Mouse (Mus musculus) adipocyte (in vitro differentiated cells): Measurements from ENCODE around the gene Gm6169.
"Not testable (repeated sequence)": the region's sequence is repeated elsewhere in the genome, so short reads cannot be mapped to it uniquely, and the experiment has no call there.

Source experiments
- DNase-seq: peaks from one replicate; pipeline ENCODE4 v3.0.0-alpha.2; 2016; ENCODE audit warnings: low spot score

Gene Gm6169

GRCm38 (mm10) chr13:97099187-97099852 is at the start of gene Gm6169:
TSS of gene Gm6169 (minus strand) at chr13:97099237.
- DNase-seq, result peak; percentile 71

GRCm38 (mm10) chr13:97145834-97146233 is 46.8 kb upstream of the Gm6169 start:
- peak; percentile 50 for DNase-seq

DNA sequence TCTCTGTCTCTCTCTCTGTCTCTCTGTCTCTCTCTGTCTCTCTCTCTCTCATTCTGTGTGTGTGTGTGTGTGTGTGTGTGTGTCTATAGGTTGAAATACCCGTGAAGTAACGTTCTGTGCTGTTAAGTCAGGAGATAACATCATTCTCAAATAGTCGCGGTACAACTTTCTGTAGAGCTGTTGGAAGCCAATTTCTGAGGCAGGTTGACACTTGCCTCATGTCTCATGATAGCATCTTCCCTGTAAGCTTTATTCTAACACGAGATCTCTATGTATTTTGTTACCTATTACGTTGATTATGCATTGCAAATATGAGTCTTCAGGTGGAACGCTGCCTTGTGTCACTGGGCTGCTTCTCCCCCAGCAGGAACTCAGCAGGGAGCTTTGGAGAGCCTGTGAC is 43.3 kb upstream of the Gm6169 start:
- DNase-seq, result no peak

DNA sequence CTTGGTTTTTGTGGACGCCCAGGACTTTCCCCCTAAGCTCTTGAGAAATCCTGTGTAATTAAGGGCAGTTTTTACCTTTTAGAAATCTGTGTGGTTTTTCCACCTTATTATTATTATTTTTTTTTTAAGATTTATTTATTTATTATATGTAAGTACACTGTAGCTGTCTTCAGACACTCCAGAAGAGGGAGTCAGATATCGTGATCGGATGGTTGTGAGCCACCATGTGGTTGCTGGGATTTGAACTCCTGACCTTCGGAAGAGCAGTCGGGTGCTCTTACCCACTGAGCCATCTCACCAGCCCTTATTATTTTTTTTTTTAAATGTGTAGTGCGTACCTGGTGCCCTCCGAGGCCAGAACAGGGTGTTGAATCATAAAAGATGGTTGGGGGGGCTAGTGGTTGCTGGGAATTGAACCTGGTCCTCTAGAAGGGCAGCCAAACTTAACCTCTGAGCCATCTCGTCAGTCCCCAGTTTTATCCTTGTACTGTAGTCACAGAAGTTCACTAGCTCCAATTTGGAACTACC is 39.4 kb upstream of the Gm6169 start:
- not testable (repeated sequence) for DNase-seq

DNA sequence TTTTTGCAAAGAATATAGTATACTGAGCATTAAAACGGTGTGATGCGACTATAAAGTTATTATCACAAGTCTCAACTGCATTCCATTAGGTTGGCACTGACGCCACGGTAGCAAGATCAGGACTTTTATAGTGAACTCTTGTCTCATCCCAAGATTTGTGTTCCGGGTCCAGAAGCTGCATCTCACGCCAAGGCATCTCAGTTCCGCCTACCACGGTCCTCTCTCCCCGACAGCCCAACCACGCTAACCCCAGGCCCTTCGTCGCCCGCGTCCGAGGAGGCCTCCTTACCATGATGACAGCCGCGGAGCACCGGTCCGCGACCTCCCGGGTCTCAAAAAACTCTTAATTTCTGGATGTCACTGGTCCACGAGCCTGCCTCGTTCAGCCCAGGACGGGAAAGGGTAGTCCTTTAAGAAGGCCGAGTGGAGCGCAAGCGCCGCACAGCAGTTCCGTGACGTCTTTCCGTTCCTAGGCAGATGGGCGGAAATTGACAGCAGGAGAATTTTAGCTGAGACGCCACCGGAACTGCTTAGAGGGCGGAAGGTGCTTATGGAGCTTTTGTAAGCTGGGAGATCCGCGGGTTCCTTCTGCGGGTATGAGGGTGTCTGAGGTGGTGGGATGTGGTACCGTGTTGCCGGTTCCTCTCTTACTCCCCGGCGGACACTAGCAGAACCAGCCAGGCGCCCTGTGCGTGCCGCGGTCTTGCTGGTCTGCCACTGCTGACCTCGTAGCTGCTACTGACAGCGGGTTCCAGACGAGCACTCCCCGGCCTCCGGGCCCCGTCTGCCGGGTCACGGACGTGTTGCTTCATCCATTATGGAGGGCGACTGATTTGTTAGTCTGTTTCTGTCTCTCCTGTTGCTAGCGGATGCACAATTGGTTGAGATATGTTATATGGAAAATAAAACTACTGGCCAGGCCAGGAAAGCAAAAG is 38.7 kb upstream of the Gm6169 start, which contains the start of the genes Gfm2 and Nsa2:
Gene Gfm2 (plus strand): TSS at position 472 of the 935 bp plus-strand sequence.
Gene Nsa2 (minus strand): TSS at position 472 of the 935 bp plus-strand sequence.
- DNase-seq, result peak; percentile 95

DNA sequence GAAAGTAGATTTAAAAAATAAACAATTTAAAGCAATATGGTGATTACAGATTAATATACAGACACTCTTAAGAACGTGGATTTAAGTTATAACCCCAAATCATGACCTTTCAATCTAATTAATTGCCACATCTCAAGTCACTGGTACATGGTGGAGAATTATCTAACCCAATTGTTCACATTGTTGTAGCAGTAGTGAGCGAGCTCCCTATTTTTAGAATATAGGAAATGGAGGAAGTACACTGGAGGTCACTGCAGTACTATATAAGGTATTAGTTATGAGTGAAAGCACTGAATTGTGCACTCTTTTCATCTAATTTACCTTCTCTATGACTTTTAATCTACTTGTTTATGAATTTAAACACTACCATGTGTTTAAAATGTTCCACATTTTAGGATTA is 31.4 kb upstream of the Gm6169 start:
- not testable (repeated sequence) for DNase-seq

- not testable (repeated sequence) for DNase-seq
These were observed 30.6 kb upstream of the Gm6169 start for GRCm38 (mm10) chr13:97129654-97130053.

GRCm38 (mm10) chr13:97121341-97121740 is 22.3 kb upstream of the Gm6169 start:
- DNase-seq, result no peak

- DNase-seq, result no peak
These were observed 10.0 kb upstream of the Gm6169 start for GRCm38 (mm10) chr13:97109046-97109445.

- DNase-seq, result not testable (repeated sequence)
These were observed 8.7 kb upstream of the Gm6169 start for GRCm38 (mm10) chr13:97107721-97108120.

- DNase-seq, result no peak
These were observed 6.0 kb upstream of the Gm6169 start for GRCm38 (mm10) chr13:97104996-97105395.

DNA sequence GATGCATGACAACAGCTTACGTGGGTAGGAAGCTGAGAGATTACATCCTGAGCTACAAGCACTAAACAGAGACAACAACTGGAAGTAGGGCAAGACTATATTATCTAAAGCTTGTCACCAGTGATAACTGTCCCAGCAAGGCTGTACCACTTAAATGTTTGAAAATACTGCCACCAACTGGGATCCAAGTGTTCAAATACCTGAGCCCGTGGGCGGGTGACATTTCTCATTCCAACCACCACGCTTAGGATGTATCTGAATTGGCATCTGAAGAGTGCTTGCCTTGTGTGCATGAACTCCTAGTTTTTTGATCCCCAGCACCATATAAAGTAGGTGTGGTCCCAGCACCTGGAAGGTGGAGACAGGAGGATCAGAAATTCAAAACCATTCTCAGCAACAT is 3.3 kb downstream of the Gm6169 start:
- DNase-seq, result no peak

GRCm38 (mm10) chr13:97088183-97088582 is 10.9 kb downstream of the Gm6169 start:
- no peak for DNase-seq

GRCm38 (mm10) chr13:97087421-97087820 is 11.6 kb downstream of the Gm6169 start:
- DNase-seq, result no peak

DNA sequence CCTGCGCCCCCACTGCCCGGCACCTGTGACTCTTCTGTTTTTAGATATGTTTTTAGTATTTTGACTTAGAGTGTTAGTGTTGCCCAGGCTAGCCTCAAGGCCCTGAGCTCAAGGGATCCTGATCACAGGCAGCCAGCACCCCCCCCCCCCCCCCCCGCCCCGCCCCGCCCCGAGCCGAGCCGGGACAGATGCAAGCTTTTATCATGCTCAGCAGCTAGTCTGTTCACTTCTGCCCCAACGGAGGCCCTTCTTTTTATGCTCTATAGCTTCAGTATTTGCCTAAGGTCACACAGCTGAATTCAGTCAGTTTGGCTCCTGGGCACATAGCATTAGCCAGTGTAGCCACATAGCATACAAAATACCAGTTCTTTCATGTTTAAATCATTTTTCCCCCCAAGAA is 12.7 kb downstream of the Gm6169 start:
- no peak for DNase-seq

GRCm38 (mm10) chr13:97082432-97082831 is 16.6 kb downstream of the Gm6169 start:
- no peak for DNase-seq

DNA sequence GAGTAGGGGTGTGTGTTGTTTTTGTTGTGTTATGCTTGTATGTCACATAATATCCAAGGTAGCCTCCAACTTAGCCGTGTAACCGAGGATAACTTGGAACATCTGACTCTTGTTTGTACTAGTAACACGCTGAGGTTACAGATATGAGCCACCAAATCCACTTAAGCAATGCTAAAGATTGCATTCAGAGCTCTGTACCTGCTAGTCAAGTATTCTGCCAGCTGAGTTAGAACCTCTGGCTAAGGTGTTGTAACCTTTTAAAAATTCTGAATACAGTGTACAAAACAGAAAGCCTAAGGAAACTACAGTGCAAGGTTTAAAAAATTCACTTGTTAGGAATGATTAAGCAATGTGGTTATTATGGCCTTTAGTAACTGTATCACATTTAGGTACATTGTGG is 18.4 kb downstream of the Gm6169 start:
- DNase-seq, result no peak

DNA sequence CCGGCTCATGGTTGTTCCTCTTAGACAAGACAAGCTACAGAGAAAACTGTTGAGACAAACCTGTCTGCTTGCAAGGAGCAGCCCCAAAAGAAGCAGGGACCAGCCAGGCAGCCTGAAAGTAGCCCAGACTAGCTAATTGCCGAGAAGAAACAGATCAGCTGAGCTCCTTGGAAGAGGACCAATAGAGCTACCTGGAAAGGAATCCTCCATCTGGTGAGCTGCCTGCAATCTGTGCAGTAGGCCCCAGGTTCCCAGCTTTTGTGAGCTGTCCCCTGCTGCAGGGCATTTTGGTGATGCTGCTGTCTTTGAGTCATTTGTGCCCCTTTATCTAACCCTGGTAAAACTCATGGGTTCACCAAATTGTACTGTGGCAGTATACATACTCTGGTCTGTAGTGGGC is 18.8 kb downstream of the Gm6169 start:
- DNase-seq, result no peak

DNA sequence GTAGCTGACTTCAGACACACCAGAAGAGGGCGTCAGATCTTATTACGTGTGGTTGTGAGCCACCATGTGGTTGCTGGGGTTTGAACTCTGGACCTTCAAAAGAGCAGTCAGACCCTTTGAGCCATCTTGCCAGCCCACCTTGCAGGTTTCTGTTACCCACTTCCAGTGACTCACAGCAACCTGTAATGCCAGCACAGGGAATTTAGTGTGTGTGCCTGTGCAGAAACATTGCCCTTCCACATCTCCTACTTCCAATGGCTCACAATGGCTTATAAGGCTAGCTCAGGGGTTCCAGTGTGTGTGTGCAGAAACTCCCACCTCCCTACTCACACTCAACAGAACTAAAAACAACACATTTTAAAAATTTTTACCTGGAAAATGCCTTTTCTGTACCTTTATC is 21.5 kb downstream of the Gm6169 start:
- no peak for DNase-seq

GRCm38 (mm10) chr13:97073497-97073896 is 25.5 kb downstream of the Gm6169 start:
- no peak for DNase-seq

DNA sequence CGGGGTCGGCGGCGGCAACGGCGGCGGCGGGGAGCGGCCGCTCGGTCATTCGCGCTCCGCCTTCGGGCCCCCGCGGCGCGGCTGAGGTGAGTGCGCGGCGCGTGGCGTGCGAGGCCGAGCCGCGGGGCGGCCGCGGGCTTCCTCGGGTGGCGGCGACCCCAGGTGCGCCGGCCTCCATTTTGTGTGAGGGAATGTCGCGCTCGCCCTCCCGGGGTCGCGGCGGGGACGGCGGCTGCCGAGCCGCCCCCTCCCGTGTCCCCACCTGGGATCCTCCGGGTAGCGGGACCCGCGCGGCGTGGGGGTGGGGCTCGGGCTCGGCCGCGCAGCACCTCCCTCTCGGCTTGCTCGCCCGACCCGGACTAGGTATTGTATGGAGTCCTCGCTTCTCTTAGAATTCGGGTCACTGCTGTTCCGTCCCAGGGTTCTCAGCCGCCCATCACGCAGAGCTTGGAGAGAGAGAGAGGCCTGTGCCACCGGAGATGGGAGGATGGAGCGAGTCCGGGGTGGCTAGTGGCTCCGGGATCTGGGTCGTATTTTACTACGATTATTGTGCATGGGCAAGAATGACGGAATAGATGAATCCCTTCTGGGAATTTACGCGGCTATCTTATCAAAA is 27.3 kb downstream of the Gm6169 start:
- no peak for DNase-seq

DNA sequence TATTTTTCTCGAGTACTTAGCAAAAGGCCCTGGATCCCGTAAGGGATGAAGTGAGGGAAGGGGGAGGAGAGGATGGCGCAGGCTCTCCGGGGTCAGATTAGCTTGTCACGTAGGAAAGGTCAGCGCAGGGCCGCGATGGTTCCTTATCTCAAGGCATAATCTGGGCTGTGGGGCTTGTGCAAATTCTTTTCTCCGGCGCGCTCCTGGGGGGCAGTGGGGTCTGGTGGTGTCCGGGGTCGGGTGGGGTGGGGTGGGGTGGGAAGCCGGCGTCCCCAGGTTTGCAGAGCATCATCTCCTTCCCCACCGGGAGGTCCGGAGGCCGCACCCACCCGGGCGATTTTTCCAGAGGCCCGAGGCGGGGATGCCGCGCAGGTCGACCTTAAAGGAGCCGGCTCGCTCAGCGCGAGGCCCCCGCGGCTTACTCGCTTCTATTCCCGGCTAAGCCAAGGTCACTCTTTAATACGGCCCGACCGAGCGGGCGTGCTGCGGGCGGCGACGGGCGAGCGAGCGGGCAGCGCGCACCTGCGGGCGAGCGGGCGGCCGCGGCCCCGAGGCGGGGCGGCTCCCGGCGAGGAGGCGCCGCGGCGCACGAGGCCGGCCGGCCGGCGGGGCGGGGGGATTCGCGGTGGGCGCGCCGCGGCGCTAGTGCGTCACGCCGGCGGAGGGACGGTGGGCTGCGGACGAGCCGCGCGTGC is 28.0 kb downstream of the Gm6169 start:
- no peak for DNase-seq
